Mouse (Mus musculus) midbrain, embryonic 15.5 days (tissue): ENCODE measurements around the gene Mmp9. TPM values are rescaled to one million over a fixed set of nuclear protein-coding genes. Genes with fewer than 3 reads are reported as not detected.

ENCODE experiments used
- ATAC-seq: fragments of 200-750 bp; cut with Nextera tagmentation; replicated peaks from 2 replicates; pipeline ENCODE4 v1.8.0; 2017; ENCODE audit warnings: moderate TSS enrichment
- H3K27ac ChIP-seq: fragments of 300-500 bp; sonication (generic); 2 replicates; pipeline ENCODE4 v1.5.1; 2015; ENCODE audit warnings: mild to moderate bottlenecking, inconsistent platforms
- H3K27me3 ChIP-seq: fragments of 300-500 bp; sonication (generic); replicated peaks from 2 replicates; pipeline ENCODE4 v1.6.1; 2015; ENCODE audit warnings: inconsistent platforms
- H3K36me3 ChIP-seq: fragments of 300-500 bp; sonication (generic); replicated peaks from 2 replicates; pipeline ENCODE4 v1.6.1; 2015; ENCODE audit warnings: inconsistent platforms
- H3K4me1 ChIP-seq: fragments of 300-500 bp; sonication (generic); 2 replicates; pipeline ENCODE4 v1.6.1; 2015; ENCODE audit warnings: inconsistent platforms
- H3K4me2 ChIP-seq: fragments of 300-500 bp; sonication (generic); 2 replicates; pipeline ENCODE4 v1.6.1; 2015; ENCODE audit warnings: inconsistent platforms, mild to moderate bottlenecking, moderate library complexity
- H3K4me3 ChIP-seq: fragments of 300-500 bp; sonication (generic); 2 replicates; pipeline ENCODE4 v1.5.1; 2015; ENCODE audit warnings: mild to moderate bottlenecking, inconsistent platforms
- H3K9ac ChIP-seq: fragments of 300-500 bp; sonication (generic); 2 replicates; pipeline ENCODE4 v1.6.1; 2015; ENCODE audit warnings: mild to moderate bottlenecking, inconsistent platforms
- H3K9me3 ChIP-seq: fragments of 300-500 bp; sonication (generic); 2 replicates; pipeline ENCODE4 v1.6.1; 2016; ENCODE audit warnings: inconsistent platforms
- WGBS: fragments of 180-500 bp; shearing (Covaris S2); methylation state at CpG from one replicate; pipeline ENCODE4 v1.1.7; 2015; ENCODE audit warnings: mixed read lengths; 5-methylcytosine and 5-hydroxymethylcytosine counted together
- polyA plus RNA-seq: library from polyadenylated mRNA; unstranded; fragments of >200 nt; fragmentation: Nextera tagmentation; extraction: Ambion mirVana; gene quantifications from 2 replicates; pipeline ENCODE4 v1.2.1, GENCODE M21; 2015

The Mmp9 gene
- polyA plus RNA-seq, 1 experiment from 2014 or later, result 34.3 TPM

GRCm38 (mm10) chr2:164947506-164947905 is 6.9 kb downstream of the Mmp9 start:
- H3K4me2 ChIP-seq, result no peak overlapping the region
- H3K4me3 ChIP-seq, result no peak overlapping the region
- no peaks in the 10 kb centered on the region for H3K36me3 ChIP-seq
- no peak overlapping the region for H3K27ac ChIP-seq
- H3K9me3 ChIP-seq, result no peaks in the 10 kb centered on the region
- peaks cover 14% of the 10 kb centered on the region; the same call in 1 of the 2 replicates for H3K4me1 ChIP-seq
- peaks cover 46% of the 10 kb centered on the region for H3K27me3 ChIP-seq
- WGBS, result 27% methylated on average over 4 of the region's 4 CpGs
- ATAC-seq, result no peak
- no peak overlapping the region for H3K9ac ChIP-seq

GRCm38 (mm10) chr2:164947930-164948329 is 7.3 kb downstream of the Mmp9 start:
- no peak overlapping the region for H3K4me2 ChIP-seq
- H3K27me3 ChIP-seq, result peaks cover 49% of the 10 kb centered on the region
- no peak overlapping the region for H3K4me3 ChIP-seq
- no peak overlapping the region for H3K27ac ChIP-seq
- peaks cover 15% of the 10 kb centered on the region for H3K4me1 ChIP-seq
- no peak overlapping the region for H3K9ac ChIP-seq
- ATAC-seq, result no peak
- WGBS, result 13% methylated on average over 7 of the region's 7 CpGs
- no peaks in the 10 kb centered on the region for H3K36me3 ChIP-seq
- H3K9me3 ChIP-seq, result no peaks in the 10 kb centered on the region

- Histone ChIP-seq H3K9me3 (no peaks in the 10 kb centered on the region), H3K4me1 (peaks cover 22% of the 10 kb centered on the region), H3K4me2 (peak overlapping the region; percentile 36), H3K36me3 (no peaks in the 10 kb centered on the region), H3K9ac (no peak overlapping the region), H3K4me3 (peak overlapping the region; percentile 10), H3K27ac (no peak overlapping the region), H3K27me3 (peaks cover 51% of the 10 kb centered on the region)
- WGBS, result 5% methylated on average over 25 of the region's 25 CpGs
- ATAC-seq, result no peak
These were observed 8.4 kb downstream of the Mmp9 start for GRCm38 (mm10) chr2:164948962-164949361.

- H3K4me3 ChIP-seq, result no peak overlapping the region
- H3K4me1 ChIP-seq, result peaks cover 22% of the 10 kb centered on the region
- 28% methylated on average over 13 of the region's 13 CpGs for WGBS
- no peak overlapping the region for H3K4me2 ChIP-seq
- H3K9ac ChIP-seq, result no peak overlapping the region
- H3K27me3 ChIP-seq, result peaks cover 57% of the 10 kb centered on the region
- no peak overlapping the region for H3K27ac ChIP-seq
- no peaks in the 10 kb centered on the region for H3K9me3 ChIP-seq
- ATAC-seq, result no peak
- no peaks in the 10 kb centered on the region for H3K36me3 ChIP-seq
These were observed 9.9 kb downstream of the Mmp9 start for GRCm38 (mm10) chr2:164950501-164950900.

GRCm38 (mm10) chr2:164951745-164952144 is 11.2 kb downstream of the Mmp9 start:
- 85% methylated on average over 4 of the region's 4 CpGs for WGBS
- Histone ChIP-seq H3K27ac (no peak overlapping the region), H3K9me3 (no peaks in the 10 kb centered on the region), H3K36me3 (no peaks in the 10 kb centered on the region), H3K4me1 (peaks cover 22% of the 10 kb centered on the region), H3K9ac (no peak overlapping the region), H3K27me3 (peaks cover 56% of the 10 kb centered on the region), H3K4me2 (no peak overlapping the region), H3K4me3 (no peak overlapping the region)
- ATAC-seq, result no peak

- Histone ChIP-seq H3K27me3 (peaks cover 51% of the 10 kb centered on the region), H3K4me3 (no peak overlapping the region), H3K36me3 (no peaks in the 10 kb centered on the region), H3K4me1 (peaks cover 22% of the 10 kb centered on the region), H3K9me3 (no peaks in the 10 kb centered on the region), H3K9ac (no peak overlapping the region), H3K27ac (no peak overlapping the region), H3K4me2 (no peak overlapping the region)
- ATAC-seq, result no peak
- 40% methylated on average over 13 of the region's 13 CpGs for WGBS
These were observed 11.9 kb downstream of the Mmp9 start for GRCm38 (mm10) chr2:164952448-164952847.

- H3K9me3 ChIP-seq, result no peaks in the 10 kb centered on the region
- ATAC-seq, result peak; percentile 73
- no peak overlapping the region for H3K9ac ChIP-seq
- H3K4me2 ChIP-seq, result peak overlapping the region; percentile 32
- H3K4me1 ChIP-seq, result peaks cover 20% of the 10 kb centered on the region
- no peak overlapping the region for H3K27ac ChIP-seq
- 1% methylated on average over 21 of the region's 21 CpGs for WGBS
- H3K27me3 ChIP-seq, result peaks cover 43% of the 10 kb centered on the region
- H3K4me3 ChIP-seq, result no peak overlapping the region
- no peaks in the 10 kb centered on the region for H3K36me3 ChIP-seq
These were observed 12.6 kb downstream of the Mmp9 start for GRCm38 (mm10) chr2:164953224-164953623.

- 70% methylated on average over 4 of the region's 4 CpGs for WGBS
- no peaks in the 10 kb centered on the region for H3K36me3 ChIP-seq
- H3K27ac ChIP-seq, result no peak overlapping the region
- H3K4me1 ChIP-seq, result peaks cover 14% of the 10 kb centered on the region; the same call in 1 of the 2 replicates
- H3K4me2 ChIP-seq, result no peak overlapping the region
- no peak for ATAC-seq
- H3K9ac ChIP-seq, result no peak overlapping the region
- peaks cover 18% of the 10 kb centered on the region for H3K27me3 ChIP-seq
- no peak overlapping the region for H3K4me3 ChIP-seq
- no peaks in the 10 kb centered on the region for H3K9me3 ChIP-seq
These were observed 15.1 kb downstream of the Mmp9 start for GRCm38 (mm10) chr2:164955725-164956124.

GRCm38 (mm10) chr2:164956195-164956594 is 15.6 kb downstream of the Mmp9 start:
- Histone ChIP-seq H3K27me3 (peaks cover 14% of the 10 kb centered on the region), H3K9ac (no peak overlapping the region), H3K4me3 (no peak overlapping the region), H3K4me2 (no peak overlapping the region), H3K4me1 (peaks cover 17% of the 10 kb centered on the region), H3K36me3 (no peaks in the 10 kb centered on the region), H3K9me3 (no peaks in the 10 kb centered on the region), H3K27ac (no peak overlapping the region)
- WGBS, result 70% methylated on average over 5 of the region's 5 CpGs
- ATAC-seq, result no peak

- 67% methylated on average over 9 of the region's 9 CpGs for WGBS
- H3K27ac ChIP-seq, result no peak overlapping the region
- no peak overlapping the region for H3K9ac ChIP-seq
- no peak for ATAC-seq
- no peak overlapping the region for H3K4me3 ChIP-seq
- H3K9me3 ChIP-seq, result no peaks in the 10 kb centered on the region
- peaks cover 10% of the 10 kb centered on the region for H3K27me3 ChIP-seq
- H3K36me3 ChIP-seq, result no peaks in the 10 kb centered on the region
- H3K4me2 ChIP-seq, result no peak overlapping the region
- H3K4me1 ChIP-seq, result peaks cover 32% of the 10 kb centered on the region
These were observed 17.2 kb downstream of the Mmp9 start for GRCm38 (mm10) chr2:164957548-164958315.

GRCm38 (mm10) chr2:164960716-164961441 is 20.3 kb downstream of the Mmp9 start, which contains the start of gene Slc12a5:
Gene Slc12a5, plus strand, starts transcription at chr2:164960802.
- H3K9ac ChIP-seq, result peak within 1 kb of the TSS; percentile 65
- peak within 1 kb of the TSS; percentile 76 for H3K27ac ChIP-seq
- peaks cover 54% of the 10 kb centered on the region for H3K4me1 ChIP-seq
- H3K27me3 ChIP-seq, result no peaks in the 10 kb centered on the region
- WGBS, result under 1% methylated on average over 32 of the region's 54 CpGs
- H3K4me2 ChIP-seq, result peak within 1 kb of the TSS; percentile 75
- ATAC-seq, result peak; percentile 32
- H3K36me3 ChIP-seq, result no peaks in the 10 kb centered on the region
- H3K9me3 ChIP-seq, result no peaks in the 10 kb centered on the region
- H3K4me3 ChIP-seq, result peak within 1 kb of the TSS; percentile 61

GRCm38 (mm10) chr2:164961506-164962182 is 21.1 kb downstream of the Mmp9 start:
- Histone ChIP-seq H3K36me3 (no peaks in the 10 kb centered on the region), H3K4me2 (peak overlapping the region; percentile 75), H3K4me3 (peak overlapping the region; percentile 61), H3K9me3 (no peaks in the 10 kb centered on the region), H3K4me1 (peaks cover 55% of the 10 kb centered on the region), H3K9ac (peak overlapping the region; percentile 65), H3K27ac (peak overlapping the region; percentile 76), H3K27me3 (no peaks in the 10 kb centered on the region)
- ATAC-seq, result peak; percentile 8; the same call in 1 of the 2 replicates
- 5% methylated on average over 17 of the region's 17 CpGs for WGBS
